Mouse (Mus musculus) gastrocnemius, postnatal 14 days (tissue): ENCODE data around the gene Haus4. TPM values are rescaled to one million over a fixed set of nuclear protein-coding genes. Genes with fewer than 3 reads are reported as not detected.

Experiments used
- DNase-seq: peaks from one replicate; pipeline ENCODE4 v3.0.0; 2021; ENCODE audit warnings: mixed read lengths
- intact Hi-C: fragments of 180-260 bp; cut with DNase I; formaldehyde crosslinking; loops from one replicate; pipeline ENCODE4 v1.15.1; 2025; ENCODE audit warnings: low total_unique reads
- total RNA-seq, 2 experiments: library from RNA; stranded (reverse); gene quantifications; 2 replicates each; pipeline ENCODE4 v1.2.3; 2021

The Haus4 gene
- total RNA-seq, 2 experiments from 2014 or later: 5.8 to 6.5 TPM

- no peak for DNase-seq
- intact Hi-C loops: no loop called here
These were observed 44.6 kb downstream of the Haus4 start for GRCm38 (mm10) chr14:54509774-54510173.

- intact Hi-C loops: no loop called here
- DNase-seq: no peak
These were observed 51.3 kb downstream of the Haus4 start for GRCm38 (mm10) chr14:54503092-54503491.

- DNase-seq: no peak
- intact Hi-C loops: no loop called here
These were observed 53.1 kb downstream of the Haus4 start for GRCm38 (mm10) chr14:54501365-54501764.

- intact Hi-C loops: no loop called here
- no peak for DNase-seq
These were observed 55.1 kb downstream of the Haus4 start for GRCm38 (mm10) chr14:54499330-54499729.

- intact Hi-C loops: no loop called here
- DNase-seq: no peak
These were observed 57.7 kb downstream of the Haus4 start for GRCm38 (mm10) chr14:54496706-54497105.

GRCm38 (mm10) chr14:54494234-54494633 lies 60.2 kb downstream of the Haus4 start:
- DNase-seq: peak; percentile 62
- intact Hi-C loops: no loop called here

- intact Hi-C loops: no loop called here
These were observed 61.2 kb downstream of the Haus4 start for GRCm38 (mm10) chr14:54493236-54493635.

GRCm38 (mm10) chr14:54492345-54493131 lies 61.9 kb downstream of the Haus4 start:
- no peak for DNase-seq
- intact Hi-C loops: no loop called here

More at GRCm38 (mm10) chr14:54493236-54493635, 61.2 kb downstream of the Haus4 start:
- DNase-seq: no peak

Other genes starting within 250 kb of the Haus4 start
- gene Oxa1l, start 193.8 kb downstream of the Haus4 start, total RNA-seq: 10 to 100 TPM; 54.7 to 57.7 TPM
- gene Slc7a7, start 136.8 kb downstream of the Haus4 start, total RNA-seq: 1 to 10 TPM; 2.9 to 3.4 TPM
- gene Mrpl52, start 127.7 kb downstream of the Haus4 start, total RNA-seq: 100 to 1,000 TPM; 107 to 116 TPM
- gene Mmp14, start 123.0 kb downstream of the Haus4 start, total RNA-seq: 10 to 100 TPM; 52.0 to 68.1 TPM
- gene Lrp10, start 90.5 kb downstream of the Haus4 start, total RNA-seq: 10 to 100 TPM; 33.5 to 37.2 TPM
- gene Rem2, start 78.5 kb downstream of the Haus4 start, total RNA-seq: not detected
- gene Prmt5, start 37.1 kb downstream of the Haus4 start, total RNA-seq: 10 to 100 TPM; 27.9 to 28.9 TPM
- gene Ajuba, start 22.9 kb upstream of the Haus4 start, total RNA-seq: 1 to 10 TPM; 5.7 to 5.8 TPM
- 1 to 10 TPM; 2.9 to 3.3 TPM for gene 4931414P19Rik, start 51.4 kb upstream of the Haus4 start, total RNA-seq
- 100 to 1,000 TPM; 196 to 203 TPM for gene Psmb5, start 63.4 kb upstream of the Haus4 start, total RNA-seq
- gene Psmb11, start 66.8 kb upstream of the Haus4 start, total RNA-seq: not detected
- not detected for gene Gm17606, start 86.3 kb upstream of the Haus4 start, total RNA-seq
- gene Cdh24, start 86.7 kb upstream of the Haus4 start, total RNA-seq: under 1 TPM; 0.53 to 0.55 TPM
- 10 to 100 TPM; 10.1 to 11.8 TPM for gene 1700123O20Rik, start 131.6 kb upstream of the Haus4 start, total RNA-seq
- 10 to 100 TPM; 68.1 to 73.8 TPM for gene Acin1, start 132.3 kb upstream of the Haus4 start, total RNA-seq
- gene Gm29776, start 144.2 kb upstream of the Haus4 start, total RNA-seq: not detected
- gene Cebpe, start 157.6 kb upstream of the Haus4 start, total RNA-seq: not detected
- 10 to 100 TPM in 1 of 2 experiments, 1 to 10 TPM in 1; 7.5 to 18.5 TPM for gene Slc7a8, start 227.3 kb upstream of the Haus4 start, total RNA-seq